Mouse (Mus musculus) liver, adult 2 months (tissue): ENCODE measurements around the gene Drap1.

Source experiments
- CTCF ChIP-seq: fragments of 200-500 bp; IDR thresholded peaks from 2 replicates; pipeline ENCODE4 v1.5.1; 2011; ENCODE audit warnings: low read depth, low read length, control low read depth
- POLR2A ChIP-seq: fragments of 200-500 bp; IDR thresholded peaks from 2 replicates; pipeline ENCODE4 v1.6.1; 2011; ENCODE audit warnings: low read length, control low read depth; ENCODE audit not compliant: insufficient read depth; ENCODE audit errors: extremely low read depth

DNA sequence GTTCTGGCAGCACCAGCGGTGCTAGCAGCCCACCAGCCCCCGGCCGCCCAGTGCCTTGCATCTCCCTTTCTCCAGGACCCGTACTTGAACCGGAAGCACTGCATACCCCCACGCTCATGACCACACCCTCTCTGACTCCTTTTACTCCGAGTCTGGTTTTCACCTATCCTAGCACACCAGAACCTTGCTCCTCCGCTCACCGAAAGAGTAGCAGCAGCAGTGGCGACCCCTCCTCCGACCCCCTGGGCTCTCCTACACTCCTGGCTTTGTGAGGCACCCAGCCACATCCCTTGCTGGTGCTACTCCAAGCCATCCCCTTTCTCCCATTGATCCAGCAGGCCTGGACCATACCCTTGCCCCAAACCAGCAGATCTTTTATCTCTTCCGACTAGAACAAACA is 30.3 kb upstream of the Drap1 start:
- TF ChIP-seq POLR2A, result no peak
- TF ChIP-seq CTCF, result no peak
